Mouse (Mus musculus) right cerebral cortex, adult 2 months (tissue): ENCODE measurements around the gene BC024978.

ENCODE experiments used
- DNase-seq, 2 experiments: peaks; one replicate each; pipeline ENCODE4 v3.0.0; 2021 to 2022; ENCODE audit warnings: low spot score in 2 of 2

Gene BC024978

GRCm38 (mm10) chr7:27258205-27258899 is 62.8 kb downstream of the BC024978 start, which contains the start of gene Numbl:
Gene Numbl (plus strand): TSS chr7:27258433.
- peak; percentile 84 to 91 for DNase-seq

- DNase-seq: no peak
Observed at GRCm38 (mm10) chr7:27259271-27259721, 63.7 kb downstream of the BC024978 start.

GRCm38 (mm10) chr7:27259771-27260170 is 64.2 kb downstream of the BC024978 start:
- DNase-seq: peak; percentile 34 to 55
